Mouse (Mus musculus) hindbrain, embryonic 14.5 days (tissue): ENCODE results near the gene Spata1. TPM values are rescaled to one million over a fixed set of nuclear protein-coding genes. Genes with fewer than 3 reads are reported as not detected.
A peak's percentile ranks its signal among the peaks of the same experiment; 100 is the strongest.

Experiments used
- ATAC-seq: fragments of 200-750 bp; cut with Nextera tagmentation; 2 replicates; pipeline ENCODE4 v1.8.0; 2017; ENCODE audit warnings: moderate number of reproducible peaks, mild to moderate bottlenecking, moderate TSS enrichment, moderate library complexity; ENCODE audit not compliant: low FRiP score
- DNase-seq: peaks from one replicate; pipeline ENCODE4 v3.0.0-alpha.2; 2015; ENCODE audit warnings: low spot score
- H3K27ac ChIP-seq: fragments of 300-500 bp; sonication (generic); 2 replicates; pipeline ENCODE4 v1.5.1; 2014; ENCODE audit warnings: mild to moderate bottlenecking, moderate library complexity
- H3K27me3 ChIP-seq: fragments of 300-500 bp; sonication (generic); 2 replicates; pipeline ENCODE4 v1.6.1; 2014; ENCODE audit warnings: mild to moderate bottlenecking, low read length, mixed read lengths; ENCODE audit not compliant: control insufficient read depth, insufficient read depth
- H3K36me3 ChIP-seq: fragments of 300-500 bp; sonication (generic); replicated peaks from 2 replicates; pipeline ENCODE4 v1.6.1; 2014; ENCODE audit not compliant: control insufficient read depth, insufficient read depth
- H3K4me1 ChIP-seq: fragments of 300-500 bp; sonication (generic); replicated peaks from 2 replicates; pipeline ENCODE4 v1.6.1; 2014; ENCODE audit warnings: antibody characterized with exemption, low read length, mixed read lengths; ENCODE audit not compliant: control insufficient read depth, insufficient read depth
- H3K4me2 ChIP-seq: fragments of 300-500 bp; sonication (generic); replicated peaks from 2 replicates; pipeline ENCODE4 v1.6.1; 2014; ENCODE audit warnings: mild to moderate bottlenecking, moderate library complexity
- H3K4me3 ChIP-seq: fragments of 300-500 bp; sonication (generic); replicated peaks from 2 replicates; pipeline ENCODE4 v1.5.1; 2014; ENCODE audit warnings: mild to moderate bottlenecking, low read length
- H3K9ac ChIP-seq: fragments of 300-500 bp; sonication (generic); 2 replicates; pipeline ENCODE4 v1.6.1; 2014
- H3K9me3 ChIP-seq: fragments of 300-500 bp; sonication (generic); 2 replicates; pipeline ENCODE4 v1.6.1; 2016; ENCODE audit warnings: low read length; ENCODE audit not compliant: control insufficient read depth
- WGBS: fragments of 180-500 bp; shearing (Covaris S2); extraction: QIAGEN DNeasy Blood & Tissue Kit; methylation state at CpG from one replicate; pipeline ENCODE4 v1.1.7; 2014; 5-methylcytosine and 5-hydroxymethylcytosine counted together
- polyA plus RNA-seq: library from polyadenylated mRNA; unstranded; fragments of >200 nt; fragmentation: Nextera tagmentation; extraction: Ambion mirVana; gene quantifications from 2 replicates; pipeline ENCODE4 v1.2.1, GENCODE M21; 2014

Spata1 gene
- 4.0 and 6.0 TPM in 2 replicates for polyA plus RNA-seq

DNA sequence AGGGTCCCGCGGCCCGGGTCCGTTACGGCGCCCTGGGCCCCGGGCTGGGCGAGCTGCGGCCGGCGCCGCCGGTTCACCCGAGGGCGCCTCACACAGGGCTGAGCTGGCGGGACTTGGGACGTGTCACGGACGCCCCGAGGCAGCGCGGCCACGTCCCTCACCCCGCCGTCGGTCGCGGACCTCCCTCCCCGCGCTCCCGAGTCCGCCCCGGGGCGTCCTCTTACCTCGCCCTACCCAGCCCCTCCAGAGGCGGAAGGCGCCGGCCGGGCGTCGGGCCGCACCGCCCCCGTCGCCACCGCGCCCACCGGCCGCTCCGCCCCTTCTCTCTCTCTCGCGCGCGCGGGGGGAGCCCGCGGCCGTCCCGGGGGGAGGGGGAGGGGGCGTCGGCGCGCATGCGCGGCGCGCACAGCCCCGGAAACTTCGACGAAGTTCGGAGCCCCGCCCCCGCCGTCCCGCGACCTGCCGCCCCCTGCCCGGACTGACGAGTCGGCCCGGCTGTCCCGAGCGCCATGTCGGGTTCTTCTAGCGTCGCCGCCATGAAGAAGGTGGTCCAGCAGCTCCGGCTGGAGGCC, at the start of gene Spata1, which contains the start of gene Gng5:
Gene Spata1, minus strand, starts transcription at position 323 of the 572 bp plus-strand sequence.
Gene Gng5, plus strand, starts transcription at position 377 of the 572 bp plus-strand sequence.
- H3K27me3 ChIP-seq: no peaks in the 10 kb centered on the region
- peak; percentile 80 for DNase-seq

DNA sequence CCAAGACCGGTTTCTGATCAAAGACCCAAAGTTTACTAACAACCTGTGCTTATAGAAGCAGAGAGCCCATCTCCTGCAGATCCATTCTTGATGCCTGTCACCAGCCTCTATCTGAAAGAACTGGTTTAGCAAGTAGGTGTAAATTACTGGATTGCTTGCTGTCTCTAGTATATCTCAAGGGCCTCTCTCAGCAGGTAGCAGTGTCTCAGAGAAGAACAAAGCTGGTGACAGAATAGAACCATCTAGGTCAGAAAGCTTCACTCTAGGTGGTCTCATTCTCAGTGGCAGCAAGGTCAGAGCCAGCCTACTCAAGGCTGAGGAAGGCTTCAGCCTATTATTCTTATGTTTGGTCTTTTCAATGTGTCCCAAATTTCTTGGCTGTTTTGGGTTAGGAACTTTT, 44.1 kb upstream of the Spata1 start:
- 0 out of 2 replicates have a peak, but pooled peaks cover 3% of the 10 kb centered on the region for H3K9me3 ChIP-seq
- no peak overlapping the region for H3K4me2 ChIP-seq
- H3K4me1 ChIP-seq: no peaks in the 10 kb centered on the region
- 43% methylated on average over 1 of the region's 1 CpGs for WGBS
- no peaks in the 10 kb centered on the region for H3K36me3 ChIP-seq
- H3K4me3 ChIP-seq: no peak overlapping the region
- ATAC-seq: no peak
- DNase-seq: no peak
- H3K9ac ChIP-seq: no peak overlapping the region
- no peaks in the 10 kb centered on the region for H3K27me3 ChIP-seq
- no peak overlapping the region for H3K27ac ChIP-seq

More for the DNA sequence above, at the start of gene Spata1, which contains the start of gene Gng5:
- Histone ChIP-seq H3K36me3 (peaks cover 16% of the 10 kb centered on the region), H3K9me3 (no peaks in the 10 kb centered on the region), H3K27ac (peak within 1 kb of the TSS; percentile 79), H3K4me1 (peaks cover 13% of the 10 kb centered on the region), H3K4me2 (peak within 1 kb of the TSS; percentile 64), H3K4me3 (peak within 1 kb of the TSS; percentile 85), H3K9ac (peak within 1 kb of the TSS; percentile 78)
- WGBS: under 1% methylated on average over 31 of the region's 88 CpGs
- peak; percentile 92 for ATAC-seq

DNA sequence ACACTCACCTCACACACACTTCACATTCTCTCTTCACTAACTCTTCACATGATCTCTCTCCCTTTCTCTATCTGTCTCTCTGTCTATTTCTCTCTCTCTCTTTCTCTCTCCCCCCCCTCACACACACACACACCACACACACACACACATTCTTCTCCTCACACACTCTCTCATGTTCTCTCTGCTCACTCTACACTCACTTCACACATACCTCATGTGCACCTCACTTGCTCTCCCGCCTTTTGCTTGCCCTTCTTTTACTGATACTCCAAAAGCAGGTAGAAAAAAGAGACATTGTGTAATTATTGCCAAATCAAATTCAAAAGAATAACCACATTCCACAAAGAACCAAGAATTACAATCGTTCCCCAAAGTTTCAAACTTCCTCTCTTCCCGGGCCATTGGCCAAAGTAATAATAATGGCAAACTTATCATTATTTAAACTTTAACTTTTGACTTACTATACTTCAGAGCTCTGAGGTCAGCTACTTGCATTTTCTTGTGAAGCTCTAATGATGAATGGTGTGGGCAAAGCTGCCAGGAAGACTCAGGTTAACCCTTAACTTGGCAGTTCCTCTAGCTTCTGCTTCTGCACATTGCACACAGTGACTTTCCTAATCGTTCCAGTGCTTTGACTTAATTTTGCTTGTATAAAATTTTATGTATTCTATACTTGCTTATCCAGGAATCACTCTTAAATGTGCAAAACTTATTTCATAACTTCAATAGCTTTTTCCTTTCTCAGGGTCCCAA, 41.1 kb upstream of the Spata1 start:
- Histone ChIP-seq H3K4me3 (no peak overlapping the region), H3K27ac (no peak overlapping the region), H3K9ac (no peak overlapping the region), H3K36me3 (no peaks in the 10 kb centered on the region), H3K4me1 (no peaks in the 10 kb centered on the region), H3K4me2 (no peak overlapping the region), H3K27me3 (no peaks in the 10 kb centered on the region), H3K9me3 (0 out of 2 replicates have a peak, but pooled peaks cover 3% of the 10 kb centered on the region)
- DNase-seq: no peak
- WGBS: 90% methylated on average over 4 of the region's 4 CpGs
- ATAC-seq: no peak

DNA sequence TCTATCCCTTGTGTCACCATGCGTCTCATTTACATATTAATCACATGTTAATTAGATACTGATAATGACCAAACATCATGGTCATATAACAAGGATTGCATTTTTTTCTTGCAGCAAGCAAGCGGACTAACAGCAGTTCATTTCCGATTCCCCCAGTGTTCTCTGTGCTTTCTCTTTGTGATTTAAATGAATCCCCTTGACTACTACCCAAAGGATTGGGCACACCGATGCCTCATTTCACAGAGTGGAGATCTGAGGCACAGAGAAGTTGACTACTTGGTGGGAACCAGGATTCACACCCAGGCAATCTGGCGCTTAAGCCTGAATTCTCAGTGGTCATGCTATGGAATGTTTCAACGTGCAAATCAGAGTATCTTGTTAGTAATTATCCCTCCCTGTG, 35.4 kb upstream of the Spata1 start:
- 63% methylated on average over 6 of the region's 6 CpGs for WGBS
- no peaks in the 10 kb centered on the region for H3K27me3 ChIP-seq
- no peaks in the 10 kb centered on the region for H3K36me3 ChIP-seq
- DNase-seq (no peak), ATAC-seq (no peak)
- no peaks in the 10 kb centered on the region for H3K4me1 ChIP-seq
- no peak overlapping the region for H3K9ac ChIP-seq
- H3K4me2 ChIP-seq: no peak overlapping the region
- H3K9me3 ChIP-seq: no peaks in the 10 kb centered on the region
- H3K4me3 ChIP-seq: no peak overlapping the region
- H3K27ac ChIP-seq: no peak overlapping the region

DNA sequence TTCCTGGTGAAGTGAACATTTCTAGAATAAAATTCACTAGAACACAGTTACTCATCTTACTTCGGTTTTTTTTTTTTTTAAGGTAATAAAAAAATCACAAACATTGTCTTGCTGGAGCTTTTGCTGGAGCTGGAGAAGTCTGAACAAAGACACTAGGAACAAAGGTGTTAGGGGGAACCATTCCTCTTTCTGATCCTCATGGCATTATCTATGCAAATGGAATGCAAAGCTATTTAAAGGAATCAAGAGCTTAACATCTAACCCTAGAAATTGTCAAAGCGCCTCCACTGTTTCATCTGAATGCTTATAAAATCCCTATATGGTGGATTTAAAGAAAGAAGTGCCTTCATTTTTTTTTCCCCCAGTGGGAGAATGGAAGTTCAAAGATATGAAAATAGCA, 28.8 kb upstream of the Spata1 start:
- H3K36me3 ChIP-seq: no peaks in the 10 kb centered on the region
- no peaks in the 10 kb centered on the region for H3K9me3 ChIP-seq
- H3K27me3 ChIP-seq: no peaks in the 10 kb centered on the region
- no peak overlapping the region for H3K9ac ChIP-seq
- ATAC-seq (no peak), DNase-seq (no peak)
- H3K4me1 ChIP-seq: no peaks in the 10 kb centered on the region
- H3K4me3 ChIP-seq: no peak overlapping the region
- WGBS: 49% methylated on average over 2 of the region's 2 CpGs
- no peak overlapping the region for H3K4me2 ChIP-seq
- H3K27ac ChIP-seq: no peak overlapping the region

DNA sequence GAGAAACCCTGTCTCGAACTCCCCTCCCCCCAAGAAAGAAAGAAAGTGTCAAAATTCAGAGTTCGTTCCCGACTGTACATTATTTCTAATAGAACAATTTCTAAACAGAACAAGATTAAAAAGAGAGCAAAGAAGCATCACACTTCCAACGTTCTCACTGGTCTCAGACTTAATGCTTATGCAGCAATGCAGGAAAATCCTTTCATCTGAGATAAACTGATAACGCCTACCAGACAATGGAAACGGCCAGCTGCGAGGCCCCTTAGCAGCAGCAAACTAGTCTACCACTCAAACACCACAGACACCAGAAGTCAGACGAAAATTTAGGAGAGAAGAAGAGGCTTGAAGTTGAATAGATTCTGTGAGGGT, 22.1 kb upstream of the Spata1 start:
- H3K4me3 ChIP-seq: peak overlapping the region; percentile 71
- ATAC-seq (no peak), DNase-seq (no peak)
- H3K36me3 ChIP-seq: peaks cover 25% of the 10 kb centered on the region
- H3K4me1 ChIP-seq: 0 out of 2 replicates have a peak, but pooled peaks cover 3% of the 10 kb centered on the region
- WGBS: 14% methylated on average over 8 of the region's 8 CpGs
- peak overlapping the region; percentile 86 for H3K9ac ChIP-seq
- no peaks in the 10 kb centered on the region for H3K9me3 ChIP-seq
- peak overlapping the region; percentile 64 for H3K4me2 ChIP-seq
- H3K27me3 ChIP-seq: no peaks in the 10 kb centered on the region
- peak overlapping the region; percentile 98 for H3K27ac ChIP-seq

DNA sequence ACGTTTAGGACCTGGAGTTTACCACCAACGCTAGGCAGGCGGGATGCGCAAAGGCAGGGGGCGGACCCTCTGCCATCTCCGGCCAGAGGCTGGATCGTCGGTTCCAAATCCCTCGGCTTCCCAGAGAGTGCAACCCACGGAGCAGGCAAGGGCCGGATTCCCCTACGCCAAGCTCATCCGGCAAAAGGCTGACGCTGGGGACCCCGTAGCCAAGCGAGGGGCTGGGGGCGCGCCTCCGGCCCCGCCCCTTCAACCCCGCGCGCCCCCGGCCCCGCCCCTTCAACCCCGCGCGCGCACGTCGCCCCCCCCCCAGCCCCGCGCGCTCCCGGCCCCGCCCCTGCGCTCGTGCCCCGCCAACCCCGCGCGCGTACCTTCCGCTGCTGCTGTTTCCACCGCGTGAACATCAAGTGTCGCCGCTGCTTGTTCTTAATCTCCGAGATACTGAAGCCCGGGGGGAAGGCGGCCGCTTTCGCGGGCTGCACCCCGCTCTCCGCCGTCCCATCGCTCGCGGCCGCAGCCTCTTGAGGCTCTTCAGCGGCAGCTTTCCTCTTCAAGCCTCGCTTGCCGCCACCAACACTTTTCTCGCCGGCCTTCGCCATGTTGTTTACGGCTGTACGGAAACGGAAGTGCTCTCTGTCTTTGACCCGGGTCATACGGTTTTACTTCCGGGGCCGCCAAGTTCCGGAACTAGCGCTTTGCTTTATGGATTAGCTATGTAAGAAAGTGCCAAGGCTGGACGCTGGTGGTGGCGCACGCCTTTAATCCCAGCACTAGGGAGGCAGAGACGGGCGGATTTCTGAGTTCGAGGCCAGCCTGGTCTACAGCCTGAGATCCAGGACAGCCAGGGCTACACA, 21.5 kb upstream of the Spata1 start, which contains the start of gene Rpf1:
Gene Rpf1, minus strand, starts transcription at position 632 of the 854 bp plus-strand sequence.
- under 1% methylated on average over 71 of the region's 82 CpGs for WGBS

DNA sequence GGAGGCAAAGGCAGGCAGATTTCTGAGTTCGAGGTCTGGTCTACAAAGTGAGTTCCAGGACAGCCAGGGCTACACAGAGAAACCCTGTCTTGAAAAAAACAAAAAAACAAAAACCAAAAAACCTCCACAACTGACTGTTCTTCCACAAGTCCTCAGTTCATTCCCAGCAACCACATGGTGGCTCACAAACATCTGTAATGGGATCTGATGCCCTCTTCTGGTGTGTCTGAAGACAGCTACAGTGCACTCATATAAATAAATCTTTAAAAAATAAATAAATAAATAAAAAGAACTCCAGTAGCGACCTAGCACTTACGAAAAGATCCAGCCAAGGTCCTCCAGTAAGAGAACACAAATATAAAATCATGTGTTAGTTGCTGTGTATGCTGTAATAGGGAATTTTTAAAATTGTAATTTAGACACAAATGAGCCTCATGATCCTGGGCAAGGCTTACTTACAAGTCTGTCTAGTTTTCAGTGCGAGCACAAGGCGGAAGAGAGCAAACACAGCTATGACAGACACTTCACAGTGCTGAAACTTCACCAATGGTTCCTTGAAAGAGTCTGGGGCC, 20.8 kb upstream of the Spata1 start:
- Histone ChIP-seq H3K4me1 (0 out of 2 replicates have a peak, but pooled peaks cover 3% of the 10 kb centered on the region), H3K4me3 (peak overlapping the region; percentile 71), H3K27ac (peak overlapping the region; percentile 98), H3K27me3 (no peaks in the 10 kb centered on the region), H3K9ac (peak overlapping the region; percentile 86), H3K9me3 (no peaks in the 10 kb centered on the region), H3K4me2 (peak overlapping the region; percentile 64), H3K36me3 (peaks cover 31% of the 10 kb centered on the region)
- WGBS: 44% methylated on average over 5 of the region's 5 CpGs
- ATAC-seq: peak; percentile 7; the same call in 1 of the 2 replicates
- no peak for DNase-seq

More for the DNA sequence above, 21.5 kb upstream of the Spata1 start, which contains the start of gene Rpf1:
- ATAC-seq (peak; percentile 96), DNase-seq (peak; percentile 93)
- Histone ChIP-seq H3K36me3 (peaks cover 27% of the 10 kb centered on the region), H3K4me1 (0 out of 2 replicates have a peak, but pooled peaks cover 3% of the 10 kb centered on the region), H3K4me3 (peak within 1 kb of the TSS; percentile 71), H3K9ac (peak within 1 kb of the TSS; percentile 86), H3K4me2 (peak within 1 kb of the TSS; percentile 64), H3K27me3 (no peaks in the 10 kb centered on the region), H3K9me3 (no peaks in the 10 kb centered on the region), H3K27ac (peak within 1 kb of the TSS; percentile 98)
